Mouse (Mus musculus): ENCODE measurements at regions not wholly inside any gene's neighbourhood (a gene's known extent, or its start where the extent isn't known, plus 50 kb on each side); places are given as distances from the start of the nearest gene placed in this dataset.

DNA sequence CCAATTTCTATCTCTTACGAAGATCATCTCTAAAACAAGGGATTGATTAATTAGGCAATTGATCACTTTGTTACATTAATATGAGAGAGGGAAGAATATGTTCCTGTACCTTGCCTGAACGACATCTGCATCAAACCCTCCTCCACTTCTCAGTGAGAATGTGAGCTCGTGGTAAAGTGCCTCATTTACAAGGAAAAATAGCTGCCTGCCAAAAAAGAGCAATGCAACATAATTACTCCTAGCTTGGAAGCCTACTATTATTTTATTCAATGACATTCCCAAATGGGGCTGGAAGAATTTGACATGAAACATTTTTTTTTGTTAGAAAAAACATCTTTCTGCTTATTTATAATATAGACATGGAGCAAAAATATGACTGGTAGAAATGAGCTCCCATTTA, 138.5 kb upstream of the Negr1 start:
- DNase-seq: no peak

DNA sequence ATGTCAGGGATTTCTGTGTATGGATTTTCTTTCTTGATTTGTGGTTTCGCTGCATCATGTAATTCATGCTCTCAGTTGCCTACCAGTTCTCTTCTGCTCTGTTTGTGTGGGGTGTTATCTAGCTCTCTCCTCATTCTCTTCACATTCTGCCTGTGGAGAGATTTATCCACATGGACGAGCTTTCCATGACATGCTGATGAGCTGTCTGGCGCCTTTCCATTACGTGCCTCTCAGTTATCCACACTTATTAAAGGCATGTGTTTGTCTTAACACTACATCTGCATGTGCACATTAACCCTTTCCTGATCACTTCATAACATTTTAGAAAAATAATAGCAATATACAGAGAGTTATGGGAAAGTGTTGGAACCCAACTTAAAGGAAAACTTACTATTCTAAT, 106.6 kb upstream of the Negr1 start:
- DNase-seq: peak; percentile 21 to 22

DNA sequence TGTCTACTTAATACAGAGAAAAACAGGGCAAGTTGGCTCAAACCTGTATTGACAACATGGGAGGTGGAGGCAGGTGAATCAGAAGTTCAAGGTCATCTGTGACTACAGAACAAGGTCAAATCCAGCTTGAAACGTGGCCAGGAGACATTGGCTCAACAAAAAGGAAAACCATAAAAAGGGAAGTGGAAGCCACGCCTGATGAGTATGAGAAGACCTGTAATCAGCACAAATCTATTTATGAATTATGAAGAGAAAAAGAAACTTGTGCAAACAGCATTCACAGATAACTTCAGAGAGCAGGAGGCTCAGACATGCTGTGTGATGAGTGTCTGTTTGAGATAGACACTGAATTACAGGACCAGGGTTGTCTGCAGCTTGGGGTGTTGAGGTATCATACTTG, 98.3 kb upstream of the Negr1 start:
- DNase-seq: no peak

DNA sequence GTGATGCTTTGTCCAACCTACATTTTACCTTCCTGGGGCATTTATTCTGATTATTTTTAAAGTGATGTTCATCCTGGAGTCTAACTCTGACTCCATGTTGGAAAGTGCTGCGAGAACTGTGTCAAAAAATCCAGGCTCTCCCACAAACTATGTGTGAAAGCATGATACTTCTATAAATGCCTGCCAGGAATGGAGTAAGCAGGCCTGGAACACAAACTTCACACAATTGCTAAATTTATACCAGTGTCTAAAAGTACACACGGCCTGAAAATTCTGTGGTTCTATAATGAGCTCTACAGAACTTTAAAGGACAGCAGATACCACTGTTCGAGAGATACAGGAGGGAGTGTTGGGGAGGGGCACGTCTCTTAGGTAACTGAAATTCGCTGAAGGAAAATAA, 96.0 kb upstream of the Negr1 start:
- DNase-seq: no peak

DNA sequence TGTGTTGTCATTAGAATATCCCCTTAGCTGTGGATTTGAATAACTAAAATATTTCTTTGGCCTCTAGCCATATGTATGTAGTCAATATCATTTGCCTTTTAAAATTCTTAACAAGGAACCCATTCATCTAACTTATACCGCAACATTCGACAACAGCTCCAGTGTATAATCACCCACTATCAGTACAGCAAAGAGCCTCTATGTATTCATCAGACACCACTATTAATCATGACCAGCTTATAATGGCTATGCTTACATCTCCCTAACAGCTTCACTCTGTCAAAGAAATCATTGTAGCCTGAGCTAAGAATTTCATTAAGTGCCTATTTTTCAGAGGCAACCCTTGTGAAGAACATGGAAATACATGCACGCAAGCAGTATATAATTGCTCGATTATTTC, 88.9 kb upstream of the Negr1 start:
- no peak for DNase-seq

All from cerebellum, postnatal 14 days (tissue).